Mouse (Mus musculus): ENCODE data around the gene Susd1. TPM values are rescaled to one million over a fixed set of nuclear protein-coding genes. Genes with fewer than 3 reads are reported as not detected.

Susd1 gene
- total and polyA plus RNA-seq, 3 experiments = 1.6 to 6.1 (median 4.1) TPM

- no peaks in the 10 kb centered on the region for H3K9me3 ChIP-seq (replicated peaks; ENCODE audit: low read length)
- dilution Hi-C loops (cut with MboI; ENCODE audit: extremely low pct_ligation_motif_present, extremely low pct_unique_long_range_greater_than_20kb, low sequenced_read_pairs) (no loop called here), in situ Hi-C loops (cut with MboI; ENCODE audit: low pct_ligation_motif_present, low pct_unique_long_range_greater_than_20kb, low sequenced_read_pairs) (loop anchor here (25.0 kb wide), 2 partner anchors 148 to 223 kb away; partner anchors contain the start of gene Ugcg)
- no peak overlapping the region for H3K27ac ChIP-seq (ENCODE audit: insufficient read depth, low read depth)
- no peaks in the 10 kb centered on the region for H3K27me3 ChIP-seq (replicated peaks)
- peaks cover 19 to 75% of the 10 kb centered on the region in 2 experiments for H3K4me1 ChIP-seq (ENCODE audit: control insufficient read depth in 1 of 2, insufficient read depth in 2 of 2)
- TF ChIP-seq CHD2 (IDR thresholded peaks at IDR 0.05; ENCODE audit: low read length) (no peak), ELF1 (IDR thresholded peaks at IDR 0.05; ENCODE audit: low read depth, low read length) (no peak), RAD21 (IDR thresholded peaks at IDR 0.05; ENCODE audit: low read depth, low read length) (no peak), MYC (IDR thresholded peaks at IDR 0.05; ENCODE audit: low read depth, low read length) (no peak), NELFE (IDR thresholded peaks at IDR 0.05; ENCODE audit: low read depth, low read length) (no peak), ZNF384 (IDR thresholded peaks at IDR 0.05; ENCODE audit: low read depth, low read length) (no peak), USF2 (conservative IDR thresholded peaks at IDR 0.05; ENCODE audit: low read depth, low read length) (no peak), SMC3 (IDR thresholded peaks at IDR 0.05; ENCODE audit: low read depth, low read length) (no peak), USF1 (IDR thresholded peaks at IDR 0.05; ENCODE audit: low read depth, low read length) (no peak), JUND (conservative IDR thresholded peaks at IDR 0.05; ENCODE audit: low read depth, low read length) (no peak), ZMIZ1 (IDR thresholded peaks at IDR 0.05; ENCODE audit: low read depth, low read length) (no peak), NRF1 (IDR thresholded peaks at IDR 0.05; ENCODE audit: low read depth, low read length) (no peak), TCF12 (IDR thresholded peaks at IDR 0.05; ENCODE audit: low read depth, low read length) (no peak), MAFK (IDR thresholded peaks at IDR 0.05; ENCODE audit: insufficient replicate concordance, low read length) (no peak), UBTF (IDR thresholded peaks at IDR 0.05; ENCODE audit: low read depth, low read length) (no peak), IRF4 (IDR thresholded peaks at IDR 0.05; ENCODE audit: low read depth, low read length) (no peak), ETS1 (conservative IDR thresholded peaks at IDR 0.05; ENCODE audit: low read depth, low read length) (no peak)
- H3K4me3 ChIP-seq (replicated peaks in 1 of 3; ENCODE audit: low read depth in 2 of 3, low read length in 2 of 3, poor library complexity in 1 of 3) = no peak overlapping the region
- DNase-seq (ENCODE audit: extremely low read depth) = no peak
- H3K4me2 ChIP-seq (ENCODE audit: insufficient read depth, low read depth, poor library complexity, severe bottlenecking) = no peak overlapping the region
- no peaks in the 10 kb centered on the region for H3K79me2 ChIP-seq (replicated peaks; ENCODE audit: control insufficient read depth, extremely low read depth, insufficient read depth, poor library complexity, severe bottlenecking)
- H3K36me3 ChIP-seq (replicated peaks in 1 of 2; ENCODE audit: control insufficient read depth in 1 of 2, insufficient read depth in 1 of 2, low read length in 1 of 2) = no peaks in the 10 kb centered on the region
- H3K9ac ChIP-seq (ENCODE audit: insufficient read depth, low read depth) = no peak overlapping the region
Observed at GRCm38 (mm10) chr4:59335101-59335500, 103.3 kb downstream of the Susd1 start.

GRCm38 (mm10) chr4:59334236-59334635 is 104.2 kb downstream of the Susd1 start:
- H3K27ac ChIP-seq (ENCODE audit: insufficient read depth, low read depth) = no peak overlapping the region
- peaks cover 17 to 76% of the 10 kb centered on the region in 2 experiments for H3K4me1 ChIP-seq (ENCODE audit: control insufficient read depth in 1 of 2, insufficient read depth in 2 of 2)
- H3K9me3 ChIP-seq (replicated peaks; ENCODE audit: low read length) = no peaks in the 10 kb centered on the region
- no peak overlapping the region for H3K9ac ChIP-seq (ENCODE audit: insufficient read depth, low read depth)
- no peaks in the 10 kb centered on the region for H3K36me3 ChIP-seq (replicated peaks in 1 of 2; ENCODE audit: control insufficient read depth in 1 of 2, insufficient read depth in 1 of 2, low read length in 1 of 2)
- no peak for DNase-seq (ENCODE audit: extremely low read depth)
- H3K79me2 ChIP-seq (replicated peaks; ENCODE audit: control insufficient read depth, extremely low read depth, insufficient read depth, poor library complexity, severe bottlenecking) = no peaks in the 10 kb centered on the region
- TF ChIP-seq HCFC1 (IDR thresholded peaks at IDR 0.05; ENCODE audit: low read depth, low read length) (no peak), POLR2AphosphoS2 (IDR thresholded peaks at IDR 0.05; ENCODE audit: low read depth, low read length) (no peak), MAX (IDR thresholded peaks at IDR 0.05; ENCODE audit: low read length) (no peak), MEF2A (IDR thresholded peaks at IDR 0.05; ENCODE audit: borderline replicate concordance, low read depth, low read length) (no peak), USF2 (conservative IDR thresholded peaks at IDR 0.05; ENCODE audit: low read depth, low read length) (no peak), ETS1 (conservative IDR thresholded peaks at IDR 0.05; ENCODE audit: low read depth, low read length) (no peak), IRF4 (IDR thresholded peaks at IDR 0.05; ENCODE audit: low read depth, low read length) (no peak), MAZ (IDR thresholded peaks at IDR 0.05; ENCODE audit: low read depth, low read length) (no peak), CHD1 (IDR thresholded peaks at IDR 0.05; ENCODE audit: low read depth, low read length) (no peak), TCF12 (IDR thresholded peaks at IDR 0.05; ENCODE audit: low read depth, low read length) (no peak), TBP (conservative IDR thresholded peaks at IDR 0.05; ENCODE audit: low read depth, low read length) (no peak), CTCF (conservative IDR thresholded peaks at IDR 0.05 in 1 of 2, IDR thresholded peaks at IDR 0.05 in 1 of 2; ENCODE audit: low read depth in 2 of 2, low read length in 2 of 2) (no peak), E2F4 (IDR thresholded peaks at IDR 0.05; ENCODE audit: insufficient replicate concordance, low read depth, low read length) (no peak), RAD21 (IDR thresholded peaks at IDR 0.05; ENCODE audit: low read depth, low read length) (no peak), JUND (conservative IDR thresholded peaks at IDR 0.05; ENCODE audit: low read depth, low read length) (no peak), ZNF384 (IDR thresholded peaks at IDR 0.05; ENCODE audit: low read depth, low read length) (no peak), CHD2 (IDR thresholded peaks at IDR 0.05; ENCODE audit: low read length) (no peak), RCOR1 (conservative IDR thresholded peaks at IDR 0.05; ENCODE audit: low read depth, low read length) (no peak), ELF1 (IDR thresholded peaks at IDR 0.05; ENCODE audit: low read depth, low read length) (no peak)
- no peak overlapping the region for H3K4me3 ChIP-seq (replicated peaks in 1 of 3; ENCODE audit: low read depth in 2 of 3, low read length in 2 of 3, poor library complexity in 1 of 3)
- in situ Hi-C loops (cut with MboI; ENCODE audit: low pct_ligation_motif_present, low pct_unique_long_range_greater_than_20kb, low sequenced_read_pairs) = loop anchor here (5.0 to 25.0 kb wide), 3 partner anchors 47 to 222 kb away; partner anchors contain the start of gene Ugcg
- H3K4me2 ChIP-seq (ENCODE audit: insufficient read depth, low read depth, poor library complexity, severe bottlenecking) = no peak overlapping the region
- dilution Hi-C loops (cut with MboI; ENCODE audit: extremely low pct_ligation_motif_present, extremely low pct_unique_long_range_greater_than_20kb, low sequenced_read_pairs) = no loop called here
- H3K27me3 ChIP-seq (replicated peaks) = no peaks in the 10 kb centered on the region
